Mouse (Mus musculus) hindbrain, postnatal 0 days (tissue): Measurements from ENCODE around the gene Zfp978. TPM values are rescaled to one million over a fixed set of nuclear protein-coding genes. Genes with fewer than 3 reads are reported as not detected.
"Not testable (repeated sequence)": the region's sequence is repeated elsewhere in the genome, so short reads cannot be mapped to it uniquely, and the experiment has no call there.

Source experiments
- ATAC-seq: fragments of 200-750 bp; cut with Nextera tagmentation; 2 replicates; pipeline ENCODE4 v1.8.0; 2017; ENCODE audit warnings: mild to moderate bottlenecking, moderate TSS enrichment, moderate library complexity
- DNase-seq: peaks from one replicate; pipeline ENCODE4 v3.0.0-alpha.2; 2015; ENCODE audit warnings: low spot score
- H3K27ac ChIP-seq: fragments of 300-500 bp; sonication (generic); 2 replicates; pipeline ENCODE4 v1.5.1; 2014; ENCODE audit warnings: mild to moderate bottlenecking
- H3K27me3 ChIP-seq: fragments of 300-500 bp; sonication (generic); 2 replicates; pipeline ENCODE4 v1.6.1; 2014; ENCODE audit warnings: low read length, mixed read lengths; ENCODE audit not compliant: insufficient read depth
- H3K36me3 ChIP-seq: fragments of 300-500 bp; sonication (generic); 2 replicates; pipeline ENCODE4 v1.6.1; 2014; ENCODE audit warnings: low read length, mixed read lengths; ENCODE audit not compliant: insufficient read depth
- H3K4me1 ChIP-seq: fragments of 300-500 bp; sonication (generic); 2 replicates; pipeline ENCODE4 v1.6.1; 2014; ENCODE audit warnings: antibody characterized with exemption, low read length, mixed read lengths; ENCODE audit not compliant: insufficient read depth
- H3K4me2 ChIP-seq: fragments of 300-500 bp; sonication (generic); 2 replicates; pipeline ENCODE4 v1.6.1; 2014; ENCODE audit warnings: low read depth, mild to moderate bottlenecking, low read length, moderate library complexity, mixed read lengths
- H3K4me3 ChIP-seq: fragments of 300-500 bp; sonication (generic); 2 replicates; pipeline ENCODE4 v1.5.1; 2014; ENCODE audit warnings: low read length
- H3K9ac ChIP-seq: fragments of 300-500 bp; sonication (generic); replicated peaks from 2 replicates; pipeline ENCODE4 v1.6.1; 2014; ENCODE audit warnings: mild to moderate bottlenecking, low read length, moderate library complexity, mixed read lengths
- H3K9me3 ChIP-seq: fragments of 300-500 bp; sonication (generic); 2 replicates; pipeline ENCODE4 v1.6.1; 2016; ENCODE audit warnings: low read length, mixed read lengths
- CTCF ChIP-seq: IDR thresholded peaks from 2 replicates; pipeline ENCODE4 v1.5.1; 2016; ENCODE audit warnings: antibody characterized with exemption, control low read depth, low read depth
- WGBS: fragments of 180-500 bp; shearing (Covaris S2); extraction: QIAGEN DNeasy Blood & Tissue Kit; methylation state at CpG from one replicate; pipeline ENCODE4 v1.1.7; 2014; 5-methylcytosine and 5-hydroxymethylcytosine counted together
- polyA plus RNA-seq: library from polyadenylated mRNA; unstranded; fragments of >200 nt; fragmentation: Nextera tagmentation; extraction: Ambion mirVana; gene quantifications from 2 replicates; pipeline ENCODE4 v1.2.1, GENCODE M21; 2015
- total RNA-seq: library from RNA; depleted of rRNA; stranded (reverse); fragments of >200 nt; gene quantifications from 2 replicates; pipeline ENCODE4 v1.2.3, GENCODE M21; 2014; rRNA removed

Zfp978 gene
- total RNA-seq (not detected in 2 replicates), polyA plus RNA-seq (0.26 TPM in 1 of 2 replicates, not detected in the other)

DNA sequence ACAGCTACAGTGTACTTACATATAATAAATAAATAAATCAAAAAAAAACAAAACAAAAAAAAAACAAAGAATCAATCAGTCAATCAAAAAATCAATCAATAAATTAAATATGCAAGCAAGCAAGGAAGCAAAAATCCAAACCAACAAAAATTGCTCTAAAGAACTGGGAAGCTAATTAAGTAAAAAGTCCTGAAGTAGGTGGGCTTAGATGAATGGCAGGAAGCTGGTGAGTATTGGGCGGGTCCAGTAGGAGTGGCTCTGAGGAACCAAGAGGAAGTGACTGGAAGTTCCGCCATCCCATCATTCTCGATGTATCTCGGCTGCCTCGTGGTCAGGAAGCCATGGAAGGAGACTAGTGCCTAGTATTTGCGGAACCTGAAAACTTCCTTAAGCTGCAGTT lies at the start of gene Zfp978:
Zfp978 (plus strand) TSS at position 301 of the 400 bp plus-strand sequence.
- not testable (repeated sequence) for DNase-seq, H3K4me2 ChIP-seq, H3K4me3 ChIP-seq, H3K27me3 ChIP-seq, H3K9ac ChIP-seq, ATAC-seq, H3K4me1 ChIP-seq, H3K27ac ChIP-seq, H3K36me3 ChIP-seq, H3K9me3 ChIP-seq
- WGBS = no CpG with 5 or more reads among the region's 6 CpGs

DNA sequence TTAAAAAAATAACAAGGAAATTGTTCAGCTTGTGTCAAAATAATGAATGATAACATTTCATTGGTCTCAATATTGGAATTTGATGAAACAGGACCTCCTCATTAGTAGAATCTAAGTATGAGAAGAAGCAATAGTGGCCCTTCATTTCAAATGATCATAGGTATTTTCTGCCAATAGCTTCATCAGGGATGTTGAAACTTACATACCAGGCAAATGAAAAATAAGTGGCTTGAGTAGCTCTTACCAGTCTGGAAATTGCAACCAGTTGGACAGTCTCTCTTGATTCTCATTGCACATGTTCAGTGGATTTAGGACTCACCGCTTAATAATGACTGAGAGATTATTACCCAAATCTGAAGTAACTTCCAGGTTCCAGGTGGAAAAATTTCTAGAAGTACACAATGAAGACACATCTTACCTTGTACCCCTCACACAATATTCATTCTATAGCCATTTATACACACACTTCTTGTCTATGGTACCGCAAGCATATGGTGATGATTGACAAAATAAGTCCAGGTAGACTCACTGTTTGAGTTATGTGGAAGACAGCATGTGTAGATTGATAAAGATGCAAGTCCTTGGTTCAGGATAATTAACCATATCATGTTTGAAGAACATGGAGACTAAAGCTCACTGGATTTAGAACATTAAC lies 25.9 kb upstream of the Zfp978 start:
- not testable (repeated sequence) for H3K36me3 ChIP-seq, DNase-seq, H3K9ac ChIP-seq, H3K4me2 ChIP-seq, H3K4me3 ChIP-seq, H3K27me3 ChIP-seq, H3K4me1 ChIP-seq, H3K27ac ChIP-seq
- ATAC-seq = peak; percentile 38; the same call in 1 of the 2 replicates
- 93% methylated on average over 2 of the region's 2 CpGs for WGBS
- peaks cover 55% of the 10 kb centered on the region for H3K9me3 ChIP-seq

DNA sequence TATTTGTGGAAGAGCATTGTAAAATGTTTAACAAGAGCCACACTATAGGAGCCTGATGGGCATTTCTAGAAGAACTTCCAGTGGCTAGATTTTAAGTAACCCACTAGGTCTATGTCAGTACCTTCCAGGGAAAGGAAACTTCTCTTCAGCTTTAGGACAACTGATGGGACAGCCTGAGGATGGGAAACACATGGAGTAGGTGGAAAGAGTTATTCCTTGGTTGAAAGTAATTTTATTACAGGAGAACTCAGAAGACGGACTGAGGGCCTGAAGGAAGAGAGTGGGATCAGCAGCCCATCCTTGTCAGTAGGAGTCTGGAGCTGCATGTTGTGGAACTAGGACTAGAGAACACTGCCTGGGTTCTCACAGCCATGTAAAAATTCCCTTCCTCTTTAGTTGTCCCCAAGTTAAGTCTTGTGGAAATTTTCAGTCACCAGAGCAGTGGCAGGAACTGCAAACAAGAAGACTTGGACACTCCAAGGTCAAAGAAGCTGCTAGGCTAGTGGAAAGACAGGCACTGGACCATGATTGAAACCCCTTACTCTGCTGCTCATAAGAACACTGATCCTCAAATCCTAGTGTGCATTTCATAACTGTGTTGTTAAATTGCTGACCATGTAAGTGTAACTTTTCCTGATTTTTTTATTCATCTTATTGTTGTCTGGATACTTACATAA lies 25.3 kb upstream of the Zfp978 start:
- not testable (repeated sequence) for H3K27me3 ChIP-seq, DNase-seq, H3K27ac ChIP-seq, H3K4me2 ChIP-seq, H3K36me3 ChIP-seq, H3K4me3 ChIP-seq, H3K4me1 ChIP-seq, H3K9ac ChIP-seq
- H3K9me3 ChIP-seq = peaks cover 59% of the 10 kb centered on the region
- 49% methylated on average over 1 of the region's 1 CpGs for WGBS
- ATAC-seq = peak; percentile 38; the same call in 1 of the 2 replicates

DNA sequence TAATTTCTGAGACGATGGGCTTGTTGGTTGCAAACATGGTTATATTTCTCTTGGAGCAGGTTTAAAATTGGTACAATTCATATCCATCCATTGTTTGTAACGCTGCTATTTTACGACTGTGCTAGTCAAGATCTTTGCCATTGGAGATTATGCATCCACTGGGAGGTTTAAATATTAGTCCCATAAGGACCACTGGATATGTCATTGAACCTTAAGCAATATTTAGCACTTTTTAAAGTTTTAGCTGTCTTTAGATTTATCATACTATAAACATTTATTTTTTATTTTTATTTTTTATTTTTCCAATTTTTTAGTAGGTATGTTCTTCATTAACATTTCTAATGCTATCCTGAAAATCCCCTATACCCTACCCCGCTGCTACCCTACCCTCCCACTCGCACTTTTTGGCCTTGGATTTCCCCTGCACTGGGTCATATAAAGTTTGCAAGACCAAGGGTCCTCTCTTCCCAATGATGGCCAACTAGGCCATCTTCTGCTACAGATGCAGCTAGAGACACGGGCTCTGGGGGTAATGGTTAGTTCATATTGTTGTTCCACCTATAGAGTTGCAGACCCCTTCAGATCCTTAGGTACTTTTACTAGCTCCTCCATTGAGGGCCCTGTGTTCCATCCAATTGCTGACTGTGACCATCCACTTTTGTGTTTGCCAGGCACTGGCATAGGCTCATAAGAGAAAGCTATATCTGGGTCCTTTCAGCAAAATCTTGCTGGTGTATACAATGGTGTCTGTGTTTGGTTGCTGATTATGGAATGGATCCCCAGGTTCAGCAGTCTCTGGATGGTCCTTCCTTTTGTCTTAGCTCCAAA lies 24.5 kb upstream of the Zfp978 start:
- H3K4me1 ChIP-seq, H3K27me3 ChIP-seq, DNase-seq, H3K9ac ChIP-seq, H3K27ac ChIP-seq, H3K36me3 ChIP-seq, H3K4me2 ChIP-seq, H3K4me3 ChIP-seq: not testable (repeated sequence)
- WGBS = 68% methylated on average over 6 of the region's 6 CpGs
- peaks cover 61% of the 10 kb centered on the region for H3K9me3 ChIP-seq
- ATAC-seq = peak; percentile 64

DNA sequence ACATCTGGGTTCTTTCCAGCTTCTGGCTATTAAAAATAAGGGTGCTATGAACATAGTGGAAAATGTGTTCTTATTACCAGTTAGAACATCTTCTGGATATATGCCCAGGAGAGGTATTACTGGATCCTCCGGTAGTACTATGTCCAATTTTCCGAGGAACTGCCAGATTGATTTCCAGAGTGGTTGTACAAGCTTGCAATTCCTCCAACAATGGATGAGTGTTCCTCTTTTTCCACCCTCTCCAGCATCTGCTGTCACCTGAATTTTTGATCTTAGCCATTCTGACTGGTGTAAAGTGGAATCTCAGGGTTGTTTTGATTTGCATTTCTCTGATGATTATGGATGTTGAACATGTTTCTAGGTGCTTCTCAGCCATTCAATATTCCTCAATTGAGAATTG lies 23.6 kb upstream of the Zfp978 start:
- WGBS = 89% methylated on average over 2 of the region's 2 CpGs
- not testable (repeated sequence) for H3K27me3 ChIP-seq, H3K9ac ChIP-seq, H3K4me2 ChIP-seq, H3K4me1 ChIP-seq, H3K4me3 ChIP-seq, H3K36me3 ChIP-seq, H3K27ac ChIP-seq, DNase-seq, ATAC-seq
- peaks cover 61% of the 10 kb centered on the region for H3K9me3 ChIP-seq

DNA sequence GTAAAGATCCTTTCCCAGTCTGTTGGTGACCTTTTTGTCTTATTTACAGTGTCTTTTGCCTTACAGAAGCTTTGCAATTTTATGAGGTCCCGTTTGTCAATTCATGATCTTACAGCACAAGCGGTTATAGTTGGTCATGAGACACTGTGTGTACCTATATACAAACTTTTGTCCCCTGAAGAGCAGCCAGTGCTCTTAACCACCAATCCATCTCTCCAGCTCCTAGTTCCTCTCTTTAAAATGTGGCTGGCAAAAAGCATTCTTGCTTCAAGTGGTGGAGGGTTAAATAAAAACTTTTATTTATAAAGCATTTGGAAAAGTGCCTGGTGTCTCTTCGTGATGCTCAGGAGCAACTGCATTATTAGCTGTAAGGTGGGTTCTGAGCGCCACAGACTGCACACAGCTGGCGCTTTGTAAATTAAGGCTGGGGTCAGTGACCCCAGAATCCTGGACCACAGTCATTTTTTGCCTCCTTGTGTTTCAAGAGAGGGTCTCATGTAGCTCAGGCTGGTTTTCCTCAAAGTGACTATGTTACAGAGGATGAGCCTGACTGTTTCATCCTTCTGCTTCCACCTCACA lies 23.0 kb upstream of the Zfp978 start:
- H3K4me2 ChIP-seq = no peak overlapping the region
- H3K36me3 ChIP-seq = no peaks in the 10 kb centered on the region
- TF ChIP-seq CTCF = no peak
- H3K9me3 ChIP-seq = peaks cover 65% of the 10 kb centered on the region
- H3K4me3 ChIP-seq = no peak overlapping the region
- WGBS = 72% methylated on average over 5 of the region's 5 CpGs
- DNase-seq = no peak
- H3K9ac ChIP-seq = no peak overlapping the region
- ATAC-seq = 0 out of 2 replicates have a peak, but pooled peaks have one; percentile 62
- H3K27ac ChIP-seq = no peak overlapping the region
- no peaks in the 10 kb centered on the region for H3K27me3 ChIP-seq
- H3K4me1 ChIP-seq = no peaks in the 10 kb centered on the region

DNA sequence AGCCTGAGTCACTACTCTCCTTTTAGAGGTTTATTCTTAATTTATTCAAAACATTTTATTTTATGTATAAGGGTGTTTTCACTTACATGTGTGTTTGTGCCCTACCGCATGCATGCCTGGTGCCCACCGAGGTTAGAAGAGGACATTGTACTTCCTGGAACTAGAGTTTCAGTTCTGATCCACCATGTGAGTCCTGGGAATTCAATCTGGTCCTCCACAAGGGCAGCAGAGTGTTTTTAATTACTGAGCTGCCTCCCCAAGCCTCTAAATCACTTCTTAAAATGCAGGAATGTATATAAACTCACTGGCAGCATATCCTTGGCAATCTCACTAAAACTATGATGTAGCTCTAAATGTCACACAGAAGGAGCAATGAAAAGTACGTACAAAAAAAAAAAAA lies 22.4 kb upstream of the Zfp978 start:
- H3K9ac ChIP-seq, H3K27me3 ChIP-seq, H3K4me2 ChIP-seq, H3K27ac ChIP-seq, H3K4me3 ChIP-seq, DNase-seq, H3K36me3 ChIP-seq, ATAC-seq, H3K4me1 ChIP-seq: not testable (repeated sequence)
- WGBS = 84% methylated on average over 3 of the region's 3 CpGs
- H3K9me3 ChIP-seq = peaks cover 67% of the 10 kb centered on the region

DNA sequence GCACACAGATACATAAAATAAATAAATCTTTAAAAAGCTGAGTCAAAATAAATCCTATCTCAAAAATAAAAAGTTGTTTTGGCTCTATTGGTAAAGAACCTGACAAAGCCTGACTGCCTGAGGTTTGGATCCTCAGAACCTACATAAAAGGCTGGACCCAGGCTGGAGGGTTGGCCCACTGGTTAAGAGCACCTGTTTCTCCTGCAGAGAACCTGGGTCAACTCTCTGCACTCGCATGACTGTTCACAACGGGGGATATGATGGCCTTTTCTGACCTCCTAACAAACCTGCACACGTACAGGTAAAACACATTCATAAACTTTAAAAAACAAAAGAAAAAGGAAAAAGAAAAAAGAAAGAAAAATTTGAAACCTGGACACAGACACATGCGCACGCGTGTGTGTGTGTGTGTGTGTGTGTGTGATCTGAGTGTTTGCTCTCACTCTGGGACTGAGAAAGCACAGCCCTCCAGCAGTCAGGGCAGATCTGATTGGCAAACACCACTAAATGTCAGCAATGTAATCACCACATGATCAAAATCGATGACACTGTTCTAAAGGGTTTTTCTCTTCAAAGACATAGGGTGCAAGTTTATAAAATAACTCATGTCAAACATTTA lies 21.4 kb upstream of the Zfp978 start:
- H3K4me1 ChIP-seq, ATAC-seq, H3K4me3 ChIP-seq, H3K27ac ChIP-seq, H3K9ac ChIP-seq, H3K27me3 ChIP-seq, DNase-seq, H3K36me3 ChIP-seq, H3K4me2 ChIP-seq: not testable (repeated sequence)
- WGBS = 69% methylated on average over 7 of the region's 7 CpGs
- peaks cover 61% of the 10 kb centered on the region for H3K9me3 ChIP-seq

DNA sequence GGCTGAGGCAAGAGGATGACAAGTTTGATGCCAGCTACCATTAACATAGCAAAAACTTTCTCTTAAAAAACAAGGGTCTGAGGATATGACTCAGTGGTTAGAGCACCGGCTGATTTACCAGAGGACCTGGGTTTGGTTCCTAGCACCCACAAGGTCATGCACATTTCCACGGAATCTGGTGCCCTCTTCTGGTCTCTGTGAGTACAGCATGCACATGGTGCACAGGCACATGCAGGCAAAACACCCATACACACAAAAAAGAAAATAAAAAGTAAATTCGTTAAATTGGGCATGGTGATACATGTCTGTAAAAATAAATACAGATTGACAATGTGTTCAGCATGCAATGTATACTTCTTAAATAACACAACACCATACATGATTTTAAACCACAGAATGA lies 20.9 kb upstream of the Zfp978 start:
- not testable (repeated sequence) for DNase-seq, H3K27me3 ChIP-seq, H3K4me2 ChIP-seq, ATAC-seq, H3K36me3 ChIP-seq, H3K4me3 ChIP-seq, H3K9ac ChIP-seq, H3K27ac ChIP-seq, H3K4me1 ChIP-seq
- peaks cover 58% of the 10 kb centered on the region for H3K9me3 ChIP-seq
- 67% methylated on average over 3 of the region's 3 CpGs for WGBS
